Mouse (Mus musculus): ENCODE measurements at regions not wholly inside any gene's neighbourhood (a gene's known extent, or its start where the extent isn't known, plus 50 kb on each side); places are given as distances from the start of the nearest gene placed in this dataset.

- TF ChIP-seq FLI1 (IDR thresholded peaks at IDR 0.05; ENCODE audit: low read length), result no peak
- no peak for TF ChIP-seq GATA1 (IDR thresholded peaks at IDR 0.05; ENCODE audit: borderline replicate concordance, low read length)
Observed at GRCm38 (mm10) chr10:95003621-95004020, 59.0 kb upstream of the Plxnc1 start.

Measured in megakaryocyte, embryonic 14.5 days (primary cell).